ENCODE assay signal across 9 mouse cellular contexts in the genomic region with DNA sequence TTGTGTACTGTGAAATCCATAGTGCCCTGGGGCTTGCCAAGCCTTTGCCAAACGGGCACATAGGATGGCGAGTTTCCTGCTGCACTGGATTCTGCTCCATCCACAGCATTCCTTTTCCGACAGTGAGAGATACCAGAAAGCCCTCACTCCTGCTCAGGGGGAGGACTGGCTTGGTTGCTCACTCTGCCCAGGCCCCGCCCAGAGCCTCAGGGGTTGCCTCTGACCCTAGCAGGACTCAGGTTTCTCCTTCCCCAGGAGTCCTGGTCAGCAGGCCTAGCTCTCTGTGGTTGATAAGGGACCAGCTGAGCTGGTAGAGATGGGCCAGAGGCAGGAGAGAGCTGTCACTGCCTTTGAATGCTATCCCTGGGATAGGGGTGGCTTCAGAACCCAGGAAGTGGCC. TPM values are rescaled to one million over a fixed set of nuclear protein-coding genes. Genes with fewer than 3 reads are reported as not detected.
DNase-seq lines count a peak whose midpoint lies in the region; ATAC-seq lines count a peak whose summit lies in the region.
"Had no signal": no experiment of that assay in that cellular context is flagged by ENCODE, and none has a peak within 500 bp of the region (broad histone marks: within the 10 kb centered on the region; RNA-seq: fewer than 3 reads in every experiment).

No protein-coding gene starts in this region.

- H3K4me2 ChIP-seq in embryonic facial prominence, embryonic 15.5 days (replicated peaks), result peak overlapping the region; percentile 21; the same call in 1 of the 2 replicates
- peak overlapping the region; percentile 75 for H3K4me2 ChIP-seq in liver, embryonic 11.5 days

- no peaks in the 10 kb centered on the region for H3K27me3 ChIP-seq in embryonic facial prominence, embryonic 15.5 days
- no peaks in the 10 kb centered on the region for H3K27me3 ChIP-seq in liver, embryonic 11.5 days (replicated peaks; ENCODE audit: control insufficient read depth, insufficient read depth, low read length)

- H3K4me3 ChIP-seq in embryonic facial prominence, embryonic 15.5 days (replicated peaks), result 0 out of 2 replicates have a peak overlapping the region, but pooled peaks have one; percentile 11
- H3K4me3 ChIP-seq in liver, embryonic 11.5 days (ENCODE audit: low read depth, low read length), result no peak overlapping the region

- 26% methylated on average over 4 of the region's 4 CpGs for WGBS in embryonic facial prominence, embryonic 15.5 days
- WGBS in liver, embryonic 11.5 days, result 42% methylated on average over 4 of the region's 4 CpGs

- ATAC-seq in embryonic facial prominence, embryonic 15.5 days (ENCODE audit: insufficient number of reproducible peaks, low FRiP score, low TSS enrichment, low read depth), result no peak
- no peak for ATAC-seq in liver, embryonic 11.5 days (replicated peaks; ENCODE audit: low FRiP score)

- H3K27ac ChIP-seq in embryonic facial prominence, embryonic 15.5 days (replicated peaks), result no peak overlapping the region
- no peak overlapping the region for H3K27ac ChIP-seq in liver, embryonic 11.5 days (ENCODE audit: low read depth, low read length)

- H3K9me3 ChIP-seq in embryonic facial prominence, embryonic 15.5 days (replicated peaks), result no peaks in the 10 kb centered on the region
- H3K9me3 ChIP-seq in liver, embryonic 11.5 days (ENCODE audit: control insufficient read depth, low read length), result no peaks in the 10 kb centered on the region

- peak; percentile 31 for DNase-seq in kidney, postnatal 10 days
- no peak for DNase-seq in kidney, postnatal 25 days
- DNase-seq in adipocyte (ENCODE audit: low spot score), result peak; percentile 41
- DNase-seq in liver, embryonic 11.5 days (ENCODE audit: low spot score), result peak; percentile 38
- DNase-seq in cerebellum, adult 11 months, result no peak
- no peak for DNase-seq in layer of hippocampus, adult 8-10 months (ENCODE audit: low spot score in 2 of 2)
- DNase-seq in spleen, postnatal 14 days (ENCODE audit: low spot score in 2 of 2), result no peak

- peaks cover 12% of the 10 kb centered on the region; the same call in 1 of the 2 replicates for H3K36me3 ChIP-seq in embryonic facial prominence, embryonic 15.5 days
- H3K36me3 ChIP-seq in liver, embryonic 11.5 days (ENCODE audit: control insufficient read depth, insufficient read depth, low read length), result peaks cover 4% of the 10 kb centered on the region; the same call in 1 of the 2 replicates

- H3K9ac ChIP-seq in embryonic facial prominence, embryonic 15.5 days, result no peak overlapping the region
- H3K9ac ChIP-seq in liver, embryonic 11.5 days (ENCODE audit: low read depth, low read length), result peak overlapping the region; percentile 8

- H3K4me1 ChIP-seq in embryonic facial prominence, embryonic 15.5 days, result peaks cover 31% of the 10 kb centered on the region
- peaks cover 32% of the 10 kb centered on the region for H3K4me1 ChIP-seq in liver, embryonic 11.5 days (replicated peaks; ENCODE audit: control insufficient read depth, insufficient read depth, low read length)

RNA-seq across cellular contexts. Expression of a gene that starts 2.1 kb away (rescaled TPM):
- polyA plus RNA-seq in embryonic facial prominence, embryonic 15.5 days (2015; fragmentation: Nextera tagmentation; extraction: Ambion mirVana), result not detected in 2 replicates
- not detected in 2 replicates for polyA plus RNA-seq in liver, embryonic 11.5 days (2014; fragmentation: Nextera tagmentation; extraction: Ambion mirVana)
- total RNA-seq in layer of hippocampus, adult 8-10 months (2022), result not detected
- polyA plus RNA-seq: urinary bladder, adult 2 months had no signal

RNA-seq across cellular contexts. Expression of a gene that starts 8.8 kb away (rescaled TPM):
- 111 and 125 TPM in 2 replicates for polyA plus RNA-seq in embryonic facial prominence, embryonic 15.5 days (2015; fragmentation: Nextera tagmentation; extraction: Ambion mirVana)
- 161 and 181 TPM in 2 replicates for polyA plus RNA-seq in liver, embryonic 11.5 days (2014; fragmentation: Nextera tagmentation; extraction: Ambion mirVana)
- 10 to 100 TPM; 62.4 to 90.7 (median 72.7) TPM for total RNA-seq in layer of hippocampus, adult 8-10 months (2022)

RNA-seq across cellular contexts. Expression of a gene that starts 15.6 kb away (rescaled TPM):
- polyA plus RNA-seq in embryonic facial prominence, embryonic 15.5 days (2015; fragmentation: Nextera tagmentation; extraction: Ambion mirVana), result 31.7 and 32.2 TPM in 2 replicates
- polyA plus RNA-seq in liver, embryonic 11.5 days (2014; fragmentation: Nextera tagmentation; extraction: Ambion mirVana), result 36.1 and 40.1 TPM in 2 replicates
- total RNA-seq in layer of hippocampus, adult 8-10 months (2022), result 1 to 10 TPM; 1.1 to 4.9 (median 3.7) TPM

RNA-seq across cellular contexts. Expression of a gene that starts 39.7 kb away (rescaled TPM):
- polyA plus RNA-seq in embryonic facial prominence, embryonic 15.5 days (2015; fragmentation: Nextera tagmentation; extraction: Ambion mirVana), result 44.0 and 48.6 TPM in 2 replicates
- polyA plus RNA-seq in liver, embryonic 11.5 days (2014; fragmentation: Nextera tagmentation; extraction: Ambion mirVana), result 10.5 and 11.1 TPM in 2 replicates
- 10 to 100 TPM; 66.1 to 70.8 (median 68.5) TPM for total RNA-seq in layer of hippocampus, adult 8-10 months (2022)

Comparison
In these comparisons a context has a peak if more than half of its experiments do, and no peak if none do; other contexts are left out.
1. DNase-seq: peak in kidney, postnatal 10 days (single experiment), adipocyte (single experiment) and liver, embryonic 11.5 days (single experiment); none in kidney, postnatal 25 days (0 of 2), cerebellum, adult 11 months (single experiment), layer of hippocampus, adult 8-10 months (0 of 2) and spleen, postnatal 14 days (0 of 2).